Mouse (Mus musculus) left cerebral cortex, adult 18-20 months (tissue): ENCODE results near the gene Sulf2. TPM values are rescaled to one million over a fixed set of nuclear protein-coding genes. Genes with fewer than 3 reads are reported as not detected.

Source experiments
- DNase-seq, 2 experiments: peaks; one replicate each; pipeline ENCODE4 v3.0.0; 2021 to 2022; ENCODE audit warnings: low spot score in 2 of 2, mixed read lengths in 1 of 2
- total RNA-seq, 2 experiments: library from RNA; stranded (reverse); gene quantifications; 2 replicates each; pipeline ENCODE4 v1.2.3; 2021

Sulf2 gene
- total RNA-seq, 2 experiments from 2014 or later = 71.3 to 81.2 TPM

GRCm38 (mm10) chr2:166068261-166068660 lies 87.2 kb downstream of the Sulf2 start:
- no peak for DNase-seq

GRCm38 (mm10) chr2:166066434-166066833 lies 89.0 kb downstream of the Sulf2 start:
- no peak for DNase-seq

GRCm38 (mm10) chr2:166062431-166062830 lies 93.0 kb downstream of the Sulf2 start:
- no peak for DNase-seq

GRCm38 (mm10) chr2:166062008-166062407 lies 93.5 kb downstream of the Sulf2 start:
- DNase-seq = no peak

- peak; percentile 72 to 81 for DNase-seq
Observed at GRCm38 (mm10) chr2:166059684-166060423, 95.6 kb downstream of the Sulf2 start.

GRCm38 (mm10) chr2:166054002-166054539 lies 101.4 kb downstream of the Sulf2 start:
- DNase-seq = no peak

- peak; percentile 42 to 46 for DNase-seq
Observed at GRCm38 (mm10) chr2:166051966-166052365, 103.5 kb downstream of the Sulf2 start.

GRCm38 (mm10) chr2:166051421-166051820 lies 104.0 kb downstream of the Sulf2 start:
- DNase-seq = no peak

GRCm38 (mm10) chr2:166048852-166049251 lies 106.6 kb downstream of the Sulf2 start:
- DNase-seq = no peak

GRCm38 (mm10) chr2:166047931-166048330 lies 107.5 kb downstream of the Sulf2 start:
- no peak for DNase-seq

- no peak for DNase-seq
Observed at GRCm38 (mm10) chr2:166045549-166046501, 109.6 kb downstream of the Sulf2 start.

- DNase-seq = no peak
Observed at GRCm38 (mm10) chr2:166045006-166045405, 110.5 kb downstream of the Sulf2 start.

GRCm38 (mm10) chr2:166042542-166042941 lies 112.9 kb downstream of the Sulf2 start:
- DNase-seq = no peak

GRCm38 (mm10) chr2:166039681-166040080 lies 115.8 kb downstream of the Sulf2 start:
- no peak for DNase-seq

GRCm38 (mm10) chr2:166035725-166036124 lies 119.7 kb downstream of the Sulf2 start:
- peak; percentile 47 to 55 for DNase-seq

- DNase-seq = no peak
Observed at GRCm38 (mm10) chr2:166034967-166035490, 120.4 kb downstream of the Sulf2 start.

- no peak for DNase-seq
Observed at GRCm38 (mm10) chr2:166032628-166033027, 122.8 kb downstream of the Sulf2 start.

- DNase-seq = peak in 1 of 2 experiments; percentile 39
Observed at GRCm38 (mm10) chr2:166031120-166031929, 124.1 kb downstream of the Sulf2 start.

- no peak for DNase-seq
Observed at GRCm38 (mm10) chr2:166030256-166030995, 125.0 kb downstream of the Sulf2 start.

- DNase-seq = no peak
Observed at GRCm38 (mm10) chr2:166029232-166029631, 126.2 kb downstream of the Sulf2 start.
